Mouse (Mus musculus): ENCODE results near the gene Abt1. TPM values are rescaled to one million over a fixed set of nuclear protein-coding genes. Genes with fewer than 3 reads are reported as not detected.

The Abt1 gene
- polyA plus RNA-seq, 1 experiment from 2014 or later, result 8.4 TPM

DNA sequence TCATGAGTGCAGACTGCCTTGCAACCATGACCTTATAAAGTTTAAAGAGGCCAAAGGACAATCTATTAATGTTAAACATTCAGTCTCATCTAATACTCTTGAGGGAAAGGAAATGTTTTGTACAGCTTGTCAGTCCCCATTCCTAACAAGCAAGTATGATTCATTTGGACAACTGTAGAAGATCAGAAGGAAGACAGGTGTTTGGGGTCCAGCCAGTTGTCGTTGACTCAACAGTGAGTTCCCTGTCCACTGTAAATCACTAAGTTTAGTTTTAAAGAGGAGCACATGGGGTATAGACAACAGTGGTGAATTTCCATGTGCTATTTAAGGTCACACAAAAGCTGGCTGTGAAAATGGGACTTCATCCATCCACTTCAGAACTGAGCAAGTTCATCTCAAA is 51.2 kb downstream of the Abt1 start:
- no peaks in the 10 kb centered on the region for H3K27me3 ChIP-seq (replicated peaks; ENCODE audit: insufficient read depth, low read length)
- H3K4me3 ChIP-seq (ENCODE audit: low read depth, low read length), result no peak overlapping the region
- H3K27ac ChIP-seq (ENCODE audit: low read length), result no peak overlapping the region
- WGBS, result 73% methylated on average over 1 of the region's 1 CpGs
- no peak for ATAC-seq
- peaks cover 3% of the 10 kb centered on the region for H3K4me1 ChIP-seq (ENCODE audit: insufficient read depth, low read depth, low read length)
- H3K36me3 ChIP-seq (ENCODE audit: insufficient read depth, low read length), result no peaks in the 10 kb centered on the region
- H3K9me3 ChIP-seq (ENCODE audit: low read length), result no peaks in the 10 kb centered on the region
- no peak overlapping the region for H3K4me2 ChIP-seq (replicated peaks; ENCODE audit: low read depth, low read length)
- TF ChIP-seq CTCF (IDR thresholded peaks at IDR 0.05) (no peak), EP300 (IDR thresholded peaks at IDR 0.05) (no peak)
- no peak for DNase-seq (ENCODE audit: low spot score)
- H3K9ac ChIP-seq (replicated peaks; ENCODE audit: low read depth), result no peak overlapping the region

DNA sequence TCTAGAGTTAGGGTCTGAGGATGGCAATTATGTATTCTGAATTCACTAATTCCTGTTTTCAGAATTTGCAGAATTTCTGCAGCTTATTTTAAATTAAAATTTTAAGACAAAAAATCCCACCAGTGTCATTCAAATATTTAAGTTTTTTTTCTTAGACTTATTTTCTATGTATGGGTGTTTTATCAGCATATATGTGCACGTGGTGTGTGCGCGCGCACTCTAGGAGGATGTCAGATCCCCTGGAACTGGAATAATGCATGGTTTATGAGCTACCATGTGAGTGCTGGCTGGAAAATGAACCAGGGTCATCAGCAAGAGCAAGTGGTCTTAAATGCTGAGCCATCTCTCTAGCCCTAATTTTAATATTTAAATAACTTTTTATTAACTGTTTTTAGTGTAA is 53.6 kb downstream of the Abt1 start:
- H3K4me3 ChIP-seq (ENCODE audit: low read depth, low read length), result no peak overlapping the region

DNA sequence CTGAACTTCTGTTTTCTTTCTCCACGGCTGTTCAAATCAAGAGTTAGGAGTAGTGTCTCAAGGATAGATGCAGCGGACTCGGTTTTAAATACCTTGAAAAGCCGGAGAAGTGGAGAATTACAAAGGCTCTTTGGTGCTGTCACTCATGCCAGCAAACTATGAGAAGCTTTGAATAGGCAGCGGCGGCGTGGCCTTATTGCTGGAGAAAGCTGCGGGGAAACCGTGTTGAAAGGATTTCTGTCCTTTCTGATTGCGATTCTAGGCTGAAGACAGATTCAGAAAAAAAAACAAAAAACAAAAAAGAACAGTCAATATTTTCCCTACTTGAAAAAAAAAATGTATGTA is 54.3 kb downstream of the Abt1 start:
- ATAC-seq, result peak; percentile 20

More for the DNA sequence above, 53.6 kb downstream of the Abt1 start:
- Histone ChIP-seq H3K4me1 (ENCODE audit: insufficient read depth, low read depth, low read length) (peaks cover 6% of the 10 kb centered on the region), H3K9ac (replicated peaks; ENCODE audit: low read depth) (no peak overlapping the region), H3K9me3 (ENCODE audit: low read length) (no peaks in the 10 kb centered on the region), H3K36me3 (ENCODE audit: insufficient read depth, low read length) (no peaks in the 10 kb centered on the region), H3K4me2 (replicated peaks; ENCODE audit: low read depth, low read length) (no peak overlapping the region), H3K27me3 (replicated peaks; ENCODE audit: insufficient read depth, low read length) (no peaks in the 10 kb centered on the region), H3K27ac (ENCODE audit: low read length) (no peak overlapping the region)
- TF ChIP-seq CTCF (IDR thresholded peaks at IDR 0.05) (no peak), EP300 (IDR thresholded peaks at IDR 0.05) (no peak)
- DNase-seq (ENCODE audit: low spot score), result no peak
- ATAC-seq, result no peak
- WGBS, result 86% methylated on average over 4 of the region's 4 CpGs

DNA sequence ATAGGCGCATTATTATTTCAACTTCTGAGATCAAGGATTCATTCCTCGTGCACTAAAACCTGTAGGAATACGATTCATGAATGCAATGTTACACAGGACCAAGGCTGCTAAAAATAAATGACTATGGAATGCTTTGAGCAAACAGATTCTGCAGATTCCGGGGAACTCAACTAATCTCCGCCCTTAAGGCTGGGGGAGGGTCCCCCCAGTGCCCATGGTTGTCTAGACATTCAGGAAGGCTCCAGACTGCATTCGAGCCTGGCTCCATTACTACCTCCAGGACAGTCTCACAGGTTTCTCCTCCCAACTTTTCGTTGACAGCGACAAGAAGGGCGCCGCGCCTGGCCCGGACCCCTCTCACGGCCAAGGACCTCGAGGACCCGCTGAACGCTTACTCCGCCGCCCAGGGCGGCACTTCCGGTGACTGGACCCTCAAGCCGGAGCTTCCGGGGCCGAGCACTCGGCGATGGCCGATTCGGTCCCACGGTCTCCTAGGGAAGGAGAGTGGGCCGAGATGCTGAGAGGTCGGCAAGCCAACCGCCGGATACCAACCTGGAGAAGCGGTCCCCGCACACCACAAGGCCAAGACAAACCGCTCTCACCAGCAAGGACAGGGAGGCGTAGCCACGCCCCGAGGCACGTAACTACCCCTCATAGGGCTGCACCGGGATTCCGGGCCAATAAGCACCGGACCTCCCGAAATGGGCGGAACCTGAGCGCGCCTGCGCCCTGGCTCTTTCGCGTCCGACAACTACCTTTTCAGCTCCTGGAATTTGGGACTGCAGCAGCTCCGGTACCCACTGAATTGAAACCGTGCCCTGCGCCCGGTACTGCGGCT is 54.9 kb downstream of the Abt1 start, which contains the start of gene Zfp322a:
TSS of gene Zfp322a (minus strand) at position 626 of the 838 bp plus-strand sequence.
- Histone ChIP-seq H3K4me3 (ENCODE audit: low read depth, low read length) (peak within 1 kb of the TSS; percentile 62), H3K36me3 (ENCODE audit: insufficient read depth, low read length) (no peaks in the 10 kb centered on the region), H3K4me2 (replicated peaks; ENCODE audit: low read depth, low read length) (peak within 1 kb of the TSS; percentile 68), H3K9ac (replicated peaks; ENCODE audit: low read depth) (peak within 1 kb of the TSS; percentile 54), H3K4me1 (ENCODE audit: insufficient read depth, low read depth, low read length) (peaks cover 6% of the 10 kb centered on the region), H3K9me3 (ENCODE audit: low read length) (no peaks in the 10 kb centered on the region), H3K27ac (ENCODE audit: low read length) (peak within 1 kb of the TSS; percentile 85), H3K27me3 (replicated peaks; ENCODE audit: insufficient read depth, low read length) (no peaks in the 10 kb centered on the region)
- ATAC-seq (peak; percentile 100), DNase-seq (ENCODE audit: low spot score) (peak; percentile 98)
- 1% methylated on average over 55 of the region's 55 CpGs for WGBS
- no peak for TF ChIP-seq CTCF (IDR thresholded peaks at IDR 0.05)
- TF ChIP-seq EP300 (IDR thresholded peaks at IDR 0.05), result 0 out of 2 replicates have a peak, but pooled peaks have one; percentile 23

More for the DNA sequence above, 54.3 kb downstream of the Abt1 start:
- Histone ChIP-seq H3K4me3 (ENCODE audit: low read depth, low read length) (peak overlapping the region; percentile 62), H3K9me3 (ENCODE audit: low read length) (no peaks in the 10 kb centered on the region), H3K27me3 (replicated peaks; ENCODE audit: insufficient read depth, low read length) (no peaks in the 10 kb centered on the region), H3K9ac (replicated peaks; ENCODE audit: low read depth) (peak overlapping the region; percentile 54; the same call in 1 of the 2 replicates), H3K4me2 (replicated peaks; ENCODE audit: low read depth, low read length) (peak overlapping the region; percentile 68), H3K4me1 (ENCODE audit: insufficient read depth, low read depth, low read length) (peaks cover 6% of the 10 kb centered on the region), H3K27ac (ENCODE audit: low read length) (peak overlapping the region; percentile 85; the same call in 1 of the 2 replicates), H3K36me3 (ENCODE audit: insufficient read depth, low read length) (no peaks in the 10 kb centered on the region)
- 0% methylated on average over 10 of the region's 10 CpGs for WGBS
- no peak for DNase-seq (ENCODE audit: low spot score)
- TF ChIP-seq CTCF (IDR thresholded peaks at IDR 0.05) (no peak), EP300 (IDR thresholded peaks at IDR 0.05) (no peak)

Other genes with a start within 250 kb of the Abt1 start
- gene Vmn1r220, start 235.9 kb downstream of the Abt1 start, polyA plus RNA-seq (2015; fragmentation: Nextera tagmentation; extraction: Ambion mirVana), result not detected in 2 replicates
- not detected in 2 replicates for gene Vmn1r221, start 209.7 kb downstream of the Abt1 start, polyA plus RNA-seq (2015; fragmentation: Nextera tagmentation; extraction: Ambion mirVana)
- gene Vmn1r222, start 187.9 kb downstream of the Abt1 start, polyA plus RNA-seq (2015; fragmentation: Nextera tagmentation; extraction: Ambion mirVana), result not detected in 2 replicates
- not detected in 2 replicates for gene Vmn1r223, start 176.7 kb downstream of the Abt1 start, polyA plus RNA-seq (2015; fragmentation: Nextera tagmentation; extraction: Ambion mirVana)
- 27.1 and 30.9 TPM in 2 replicates for gene Zfp322a, start 54.7 kb downstream of the Abt1 start, polyA plus RNA-seq (2015; fragmentation: Nextera tagmentation; extraction: Ambion mirVana)
- 0.14 and 0.21 TPM in 2 replicates for gene Btn1a1, start 42.0 kb upstream of the Abt1 start, polyA plus RNA-seq (2015; fragmentation: Nextera tagmentation; extraction: Ambion mirVana)
- gene Btn2a2, start 65.0 kb upstream of the Abt1 start, polyA plus RNA-seq (2015; fragmentation: Nextera tagmentation; extraction: Ambion mirVana), result 0.06 and 0.07 TPM in 2 replicates
- gene Hist1h4h, start 107.2 kb upstream of the Abt1 start, polyA plus RNA-seq (2015; fragmentation: Nextera tagmentation; extraction: Ambion mirVana), result 5.5 and 7.0 TPM in 2 replicates
- gene Hist1h2af, start 110.0 kb upstream of the Abt1 start, polyA plus RNA-seq (2015; fragmentation: Nextera tagmentation; extraction: Ambion mirVana), result 1.3 and 1.7 TPM in 2 replicates
- gene Hist1h3g, start 111.6 kb upstream of the Abt1 start, polyA plus RNA-seq (2015; fragmentation: Nextera tagmentation; extraction: Ambion mirVana), result 0.30 and 0.80 TPM in 2 replicates
- 0.12 TPM in 1 of 2 replicates, not detected in the other for gene Hist1h2bh, start 119.5 kb upstream of the Abt1 start, polyA plus RNA-seq (2015; fragmentation: Nextera tagmentation; extraction: Ambion mirVana)
- 0.32 and 0.33 TPM in 2 replicates for gene Hist1h3f, start 120.2 kb upstream of the Abt1 start, polyA plus RNA-seq (2015; fragmentation: Nextera tagmentation; extraction: Ambion mirVana)
- gene Hist1h4f, start 127.8 kb upstream of the Abt1 start, polyA plus RNA-seq (2015; fragmentation: Nextera tagmentation; extraction: Ambion mirVana), result 0.55 TPM in 1 of 2 replicates, not detected in the other
- gene Hist1h1d, start 129.4 kb upstream of the Abt1 start, polyA plus RNA-seq (2015; fragmentation: Nextera tagmentation; extraction: Ambion mirVana), result 0.11 TPM in 2 replicates
- gene Hist1h3e, start 138.5 kb upstream of the Abt1 start, polyA plus RNA-seq (2015; fragmentation: Nextera tagmentation; extraction: Ambion mirVana), result 1.6 and 1.7 TPM in 2 replicates
- gene Hist1h2ae, start 147.4 kb upstream of the Abt1 start, polyA plus RNA-seq (2015; fragmentation: Nextera tagmentation; extraction: Ambion mirVana), result 7.1 and 7.9 TPM in 2 replicates
- 1.3 and 1.9 TPM in 2 replicates for gene Hist1h2bg, start 147.5 kb upstream of the Abt1 start, polyA plus RNA-seq (2015; fragmentation: Nextera tagmentation; extraction: Ambion mirVana)
- 0.48 and 0.87 TPM in 2 replicates for gene Hist1h2bf, start 150.3 kb upstream of the Abt1 start, polyA plus RNA-seq (2015; fragmentation: Nextera tagmentation; extraction: Ambion mirVana)
- gene Hist1h2ad, start 150.5 kb upstream of the Abt1 start, polyA plus RNA-seq (2015; fragmentation: Nextera tagmentation; extraction: Ambion mirVana), result 0.49 and 0.57 TPM in 2 replicates
- 0.62 and 1.3 TPM in 2 replicates for gene Hist1h3d, start 151.9 kb upstream of the Abt1 start, polyA plus RNA-seq (2015; fragmentation: Nextera tagmentation; extraction: Ambion mirVana)
- gene Hist1h4d, start 157.7 kb upstream of the Abt1 start, polyA plus RNA-seq (2015; fragmentation: Nextera tagmentation; extraction: Ambion mirVana), result 31.4 and 36.9 TPM in 2 replicates
- 0.44 and 0.86 TPM in 2 replicates for gene Hist1h2be, start 197.3 kb upstream of the Abt1 start, polyA plus RNA-seq (2015; fragmentation: Nextera tagmentation; extraction: Ambion mirVana)
- 7.8 and 9.9 TPM in 2 replicates for gene Hist1h1e, start 198.7 kb upstream of the Abt1 start, polyA plus RNA-seq (2015; fragmentation: Nextera tagmentation; extraction: Ambion mirVana)